Mouse (Mus musculus) ES-Bruce4 (cell line): ENCODE measurements around the gene 5730522E02Rik. TPM values are rescaled to one million over a fixed set of nuclear protein-coding genes. Genes with fewer than 3 reads are reported as not detected.

Experiments used
- H3K27ac ChIP-seq: 2 replicates; pipeline ENCODE4 v1.5.1; 2012; ENCODE audit warnings: low read length, inconsistent platforms; ENCODE audit not compliant: insufficient read depth
- H3K27me3 ChIP-seq: 2 replicates; pipeline ENCODE4 v1.6.1; 2012; ENCODE audit warnings: mild to moderate bottlenecking, low read length, inconsistent platforms; ENCODE audit not compliant: control insufficient read depth, poor library complexity, insufficient read depth, severe bottlenecking
- H3K36me3 ChIP-seq: 2 replicates; pipeline ENCODE4 v1.6.1; 2012; ENCODE audit warnings: inconsistent platforms, mild to moderate bottlenecking, low read length, moderate library complexity; ENCODE audit not compliant: control insufficient read depth, poor library complexity, insufficient read depth, severe bottlenecking
- H3K4me1 ChIP-seq: one replicate; pipeline ENCODE4 v1.8.1; 2011; ENCODE audit warnings: low read length; ENCODE audit not compliant: control insufficient read depth, insufficient read depth
- H3K4me3 ChIP-seq: 2 replicates; pipeline ENCODE4 v1.5.1; 2011; ENCODE audit warnings: low read depth, mild to moderate bottlenecking, low read length
- H3K9ac ChIP-seq: 2 replicates; pipeline ENCODE4 v1.6.1; 2012; ENCODE audit warnings: low read depth, mild to moderate bottlenecking, inconsistent platforms; ENCODE audit not compliant: poor library complexity, severe bottlenecking
- H3K9me3 ChIP-seq: replicated peaks from 2 replicates; pipeline ENCODE4 v1.6.1; 2012; ENCODE audit warnings: mild to moderate bottlenecking, low read length, inconsistent platforms; ENCODE audit not compliant: control insufficient read depth, poor library complexity, insufficient read depth, severe bottlenecking
- CTCF ChIP-seq: IDR thresholded peaks from one replicate; pipeline ENCODE4 v1.8.1; 2011; ENCODE audit warnings: low read depth, low read length
- EP300 ChIP-seq: IDR thresholded peaks from 2 replicates; pipeline ENCODE4 v1.6.1; 2011; ENCODE audit warnings: low read depth, low read length; ENCODE audit not compliant: insufficient read depth
- POLR2A ChIP-seq: IDR thresholded peaks from one replicate; pipeline ENCODE4 v1.8.1; 2011; ENCODE audit warnings: low read length; ENCODE audit not compliant: insufficient read depth
- polyA plus RNA-seq: library from polyadenylated mRNA; stranded (reverse); fragments of >200 nt; gene quantifications from 2 replicates; pipeline ENCODE4 v1.2.4, GENCODE M21; 2011; ENCODE audit warnings: low read depth; ENCODE audit not compliant: missing spikeins, insufficient read depth, insufficient read length

5730522E02Rik gene
- polyA plus RNA-seq, 1 experiment: not detected

- H3K4me3 ChIP-seq: no peak overlapping the region
- 0 out of 2 replicates have a peak, but pooled peaks cover 2% of the 10 kb centered on the region for H3K9me3 ChIP-seq
- no peak overlapping the region for H3K9ac ChIP-seq
- TF ChIP-seq POLR2A (no peak), CTCF (no peak), EP300 (no peak)
- H3K27me3 ChIP-seq: no peaks in the 10 kb centered on the region
- no peaks in the 10 kb centered on the region for H3K4me1 ChIP-seq
- no peaks in the 10 kb centered on the region for H3K36me3 ChIP-seq
- H3K27ac ChIP-seq: no peak overlapping the region
These were observed 457.2 kb downstream of the 5730522E02Rik start for GRCm38 (mm10) chr11:25753156-25753899.

- no peaks in the 10 kb centered on the region for H3K4me1 ChIP-seq
- no peaks in the 10 kb centered on the region for H3K27me3 ChIP-seq
- H3K27ac ChIP-seq: no peak overlapping the region
- no peaks in the 10 kb centered on the region for H3K36me3 ChIP-seq
- TF ChIP-seq POLR2A (no peak), CTCF (no peak), EP300 (no peak)
- no peak overlapping the region for H3K9ac ChIP-seq
- 0 out of 2 replicates have a peak, but pooled peaks cover 2% of the 10 kb centered on the region for H3K9me3 ChIP-seq
- H3K4me3 ChIP-seq: no peak overlapping the region
These were observed 458.1 kb downstream of the 5730522E02Rik start for GRCm38 (mm10) chr11:25752418-25752817.

DNA sequence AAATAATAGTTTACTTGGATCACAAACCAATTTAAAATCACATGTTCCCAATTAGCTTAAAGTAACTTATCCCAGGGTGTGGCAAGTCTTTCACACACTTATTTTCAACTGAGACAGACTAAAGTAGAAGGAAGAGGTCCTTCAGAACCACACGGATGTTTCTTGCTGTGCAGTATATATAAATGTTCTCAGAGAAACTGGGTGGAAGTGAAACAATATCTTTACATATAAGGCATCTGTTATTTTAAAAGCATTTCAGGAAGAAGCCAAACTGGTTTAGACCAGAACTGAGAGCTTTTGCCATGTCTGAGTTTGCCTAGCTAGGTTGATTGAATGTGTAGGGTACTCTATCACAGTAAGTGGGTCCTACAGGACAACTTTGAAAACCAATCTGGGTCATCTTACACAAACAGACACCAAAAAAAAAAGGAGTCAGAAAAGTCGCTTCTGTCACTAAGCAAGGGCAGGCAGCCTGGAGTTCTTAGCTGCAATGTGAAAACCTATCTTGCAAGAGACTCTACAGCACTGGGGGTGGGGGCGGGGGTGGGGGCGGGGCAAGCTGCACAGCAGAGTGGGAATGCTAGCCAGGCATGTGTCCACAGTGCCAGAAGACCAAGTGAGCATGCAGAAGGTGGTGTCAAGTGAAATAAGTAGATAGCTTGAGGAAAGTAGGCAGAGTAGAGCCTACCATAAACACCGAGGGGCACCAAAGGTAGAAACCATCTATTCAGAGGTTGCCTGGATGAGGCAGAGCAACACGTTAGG, 463.3 kb downstream of the 5730522E02Rik start:
- Histone ChIP-seq H3K9me3 (no peaks in the 10 kb centered on the region), H3K27me3 (no peaks in the 10 kb centered on the region), H3K4me1 (no peaks in the 10 kb centered on the region), H3K36me3 (no peaks in the 10 kb centered on the region), H3K4me3 (no peak overlapping the region), H3K27ac (no peak overlapping the region), H3K9ac (no peak overlapping the region)
- TF ChIP-seq POLR2A: no peak
- TF ChIP-seq CTCF: no peak
- no peak for TF ChIP-seq EP300

DNA sequence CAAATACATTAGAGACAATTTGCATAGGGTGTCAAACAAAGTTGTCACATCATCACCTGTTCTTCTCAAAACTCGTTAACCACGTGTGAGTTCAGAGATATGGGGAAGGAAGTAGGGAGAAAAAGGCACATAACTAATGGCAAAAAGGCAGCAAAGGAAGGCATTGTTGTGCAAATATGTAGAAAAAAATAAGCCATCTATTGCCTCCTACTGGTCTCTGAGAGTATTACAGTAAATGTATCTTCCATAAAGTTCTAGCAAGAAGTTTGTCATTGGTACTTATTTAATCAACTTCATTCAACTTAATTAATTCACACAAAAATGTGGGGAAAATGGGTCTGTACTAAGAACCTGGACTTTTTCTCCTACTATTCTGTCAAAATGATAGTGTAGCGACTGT, 466.9 kb downstream of the 5730522E02Rik start:
- Histone ChIP-seq H3K4me1 (no peaks in the 10 kb centered on the region), H3K9ac (no peak overlapping the region), H3K36me3 (no peaks in the 10 kb centered on the region), H3K9me3 (no peaks in the 10 kb centered on the region), H3K27me3 (no peaks in the 10 kb centered on the region), H3K27ac (no peak overlapping the region), H3K4me3 (no peak overlapping the region)
- no peak for TF ChIP-seq POLR2A
- no peak for TF ChIP-seq EP300
- TF ChIP-seq CTCF: no peak

GRCm38 (mm10) chr11:25737255-25737654, 473.3 kb downstream of the 5730522E02Rik start:
- H3K27me3 ChIP-seq: no peaks in the 10 kb centered on the region
- no peak overlapping the region for H3K9ac ChIP-seq
- H3K4me3 ChIP-seq: no peak overlapping the region
- H3K9me3 ChIP-seq: no peaks in the 10 kb centered on the region
- no peaks in the 10 kb centered on the region for H3K4me1 ChIP-seq
- H3K36me3 ChIP-seq: no peaks in the 10 kb centered on the region
- TF ChIP-seq EP300 (no peak), CTCF (no peak), POLR2A (no peak)
- H3K27ac ChIP-seq: no peak overlapping the region

- Histone ChIP-seq H3K4me1 (no peaks in the 10 kb centered on the region), H3K27me3 (no peaks in the 10 kb centered on the region), H3K36me3 (no peaks in the 10 kb centered on the region), H3K4me3 (no peak overlapping the region), H3K27ac (no peak overlapping the region), H3K9me3 (no peaks in the 10 kb centered on the region), H3K9ac (no peak overlapping the region)
- TF ChIP-seq POLR2A (no peak), CTCF (no peak), EP300 (no peak)
These were observed 481.1 kb downstream of the 5730522E02Rik start for GRCm38 (mm10) chr11:25729476-25729875.
